Mouse (Mus musculus) v-Abl transformed pro-B cells (cell line): ENCODE measurements around the gene Nat9.

Experiments used
- in situ Hi-C, 2 experiments: fragments of 400-800 bp; cut with MboI; formaldehyde crosslinking; loops; one replicate each; pipeline ENCODE4 v1.15.1; 2025; ENCODE audit not compliant: unreplicated experiment in 2 of 2

Nat9 gene

DNA sequence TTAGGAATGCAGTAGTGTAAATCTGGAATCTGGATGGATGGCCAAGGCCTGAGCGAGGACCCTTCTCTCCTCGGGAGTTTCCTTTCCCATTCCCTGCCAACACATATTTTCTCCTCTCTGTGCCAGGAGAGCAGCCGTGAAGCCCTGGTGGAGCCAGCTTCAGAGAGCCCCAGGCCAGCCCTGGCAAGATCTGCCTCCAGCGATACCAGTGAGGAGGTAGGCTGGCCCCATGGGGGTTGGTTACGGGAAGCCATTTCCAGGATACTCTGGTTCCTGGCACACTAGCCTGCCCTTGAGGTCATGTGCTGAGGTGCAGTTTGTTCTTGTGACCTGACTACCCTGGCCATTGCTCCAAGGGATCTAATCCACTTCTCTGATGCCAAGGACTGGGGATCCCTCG is 7.8 kb downstream of the Nat9 start:
- in situ Hi-C loops = no loop called here

DNA sequence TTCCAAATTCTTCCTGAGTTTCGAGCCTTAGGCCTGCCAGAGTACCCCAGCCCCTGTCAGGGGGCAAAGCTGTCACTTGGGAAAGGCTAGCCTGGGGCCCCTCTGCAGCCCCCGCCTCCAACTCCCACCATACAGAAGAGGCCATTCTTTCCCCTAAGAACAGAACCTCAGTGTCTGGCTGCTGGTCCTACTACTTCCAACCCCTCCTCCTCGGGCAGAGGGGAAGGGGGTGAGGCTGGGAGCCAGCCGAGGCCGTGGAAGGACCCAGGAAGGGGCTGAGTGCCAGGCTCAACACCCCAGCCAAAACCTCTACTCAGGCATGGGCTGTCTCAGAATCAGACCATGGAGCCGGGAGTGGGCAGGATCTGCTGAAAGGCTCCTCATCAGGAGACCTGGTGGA is 8.5 kb downstream of the Nat9 start:
- in situ Hi-C loops = no loop called here

DNA sequence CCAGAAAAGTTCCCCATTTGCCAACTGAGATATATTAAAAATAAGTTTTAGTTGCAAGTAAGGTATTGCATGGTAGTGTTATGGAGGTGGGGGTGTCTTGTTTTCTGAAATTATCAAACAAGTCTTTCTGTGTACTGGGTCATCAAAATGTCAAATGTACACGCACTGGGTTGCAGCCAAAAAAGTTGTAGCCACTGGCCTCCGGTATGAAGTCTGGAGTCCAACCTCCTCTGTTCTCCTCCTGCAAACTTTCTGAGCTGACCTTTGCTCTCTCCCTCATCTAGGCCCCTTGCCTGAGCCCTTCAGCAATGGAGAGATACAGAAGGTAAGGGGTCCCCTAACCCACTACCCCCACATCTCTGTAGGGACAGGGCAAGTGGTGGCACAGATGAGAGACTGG is 8.9 kb downstream of the Nat9 start:
- in situ Hi-C loops = no loop called here

DNA sequence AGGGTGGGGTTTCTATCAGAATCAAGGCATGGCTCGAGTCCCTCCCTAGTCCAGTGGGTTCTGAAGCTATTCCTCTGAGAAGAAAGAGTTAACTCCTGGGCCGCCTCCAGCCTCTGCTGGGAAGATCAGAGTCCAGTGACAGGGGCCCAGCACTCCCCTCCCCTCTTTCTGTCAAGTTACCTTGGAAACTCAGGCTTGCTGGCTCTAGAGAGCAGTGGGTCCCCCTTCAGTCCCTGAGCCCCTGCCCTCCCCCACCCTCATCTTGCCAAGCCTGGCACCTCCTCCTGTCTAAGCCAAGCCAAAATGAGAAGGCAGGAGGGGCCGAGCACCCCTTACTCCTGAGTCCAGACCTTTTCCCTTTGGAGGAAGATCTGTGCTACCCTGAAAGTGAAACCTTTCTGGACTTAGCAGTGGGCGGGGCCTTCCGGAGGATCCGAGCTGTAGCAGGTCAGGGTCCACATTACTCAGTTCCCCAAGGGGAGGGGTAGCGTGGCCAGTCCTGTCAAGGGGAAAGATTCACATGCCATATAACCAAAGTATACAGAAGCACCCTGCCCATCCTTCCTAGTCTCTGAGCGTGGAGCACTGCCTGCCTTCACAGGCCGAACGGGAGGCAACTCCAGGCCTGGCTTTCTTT is 10.0 kb downstream of the Nat9 start:
- in situ Hi-C loops = no loop called here

DNA sequence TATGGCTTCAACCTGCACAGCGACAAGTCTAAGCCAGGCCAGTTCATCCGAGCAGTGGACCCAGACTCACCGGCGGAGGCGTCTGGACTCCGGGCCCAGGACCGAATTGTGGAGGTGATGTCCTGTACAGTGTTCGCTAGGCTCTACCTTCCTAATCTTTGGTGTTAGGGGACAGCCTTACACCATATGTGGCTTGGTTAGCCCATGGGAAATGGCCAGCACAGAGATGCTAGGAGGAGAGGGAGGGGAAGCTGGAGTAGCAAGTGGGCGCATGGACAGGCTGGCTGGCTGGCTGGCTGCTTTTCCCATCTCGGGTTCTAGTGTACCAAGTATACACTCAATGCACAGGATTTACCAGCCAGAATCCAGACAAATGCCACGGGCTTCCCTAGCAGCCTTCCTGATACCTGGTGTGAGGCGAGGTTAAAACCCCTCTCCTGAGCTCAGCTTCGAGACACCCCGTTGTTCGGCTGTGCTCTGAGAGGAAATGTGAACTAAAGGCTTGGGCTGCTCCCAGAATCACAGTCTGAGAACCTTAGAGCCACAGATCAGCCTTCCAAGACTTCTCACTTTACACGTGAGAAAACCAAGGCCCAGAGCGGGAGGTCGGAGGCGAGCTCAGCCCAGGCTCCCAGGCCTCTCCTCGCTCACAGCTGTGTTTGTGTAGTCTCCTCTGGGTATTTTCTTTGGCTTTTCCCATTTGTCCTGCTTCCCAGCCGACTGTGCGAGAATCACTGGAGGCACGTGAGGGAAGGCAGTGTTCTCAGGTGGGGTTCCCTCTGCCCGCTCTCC is 11.1 kb downstream of the Nat9 start:
- in situ Hi-C loops = no loop called here

DNA sequence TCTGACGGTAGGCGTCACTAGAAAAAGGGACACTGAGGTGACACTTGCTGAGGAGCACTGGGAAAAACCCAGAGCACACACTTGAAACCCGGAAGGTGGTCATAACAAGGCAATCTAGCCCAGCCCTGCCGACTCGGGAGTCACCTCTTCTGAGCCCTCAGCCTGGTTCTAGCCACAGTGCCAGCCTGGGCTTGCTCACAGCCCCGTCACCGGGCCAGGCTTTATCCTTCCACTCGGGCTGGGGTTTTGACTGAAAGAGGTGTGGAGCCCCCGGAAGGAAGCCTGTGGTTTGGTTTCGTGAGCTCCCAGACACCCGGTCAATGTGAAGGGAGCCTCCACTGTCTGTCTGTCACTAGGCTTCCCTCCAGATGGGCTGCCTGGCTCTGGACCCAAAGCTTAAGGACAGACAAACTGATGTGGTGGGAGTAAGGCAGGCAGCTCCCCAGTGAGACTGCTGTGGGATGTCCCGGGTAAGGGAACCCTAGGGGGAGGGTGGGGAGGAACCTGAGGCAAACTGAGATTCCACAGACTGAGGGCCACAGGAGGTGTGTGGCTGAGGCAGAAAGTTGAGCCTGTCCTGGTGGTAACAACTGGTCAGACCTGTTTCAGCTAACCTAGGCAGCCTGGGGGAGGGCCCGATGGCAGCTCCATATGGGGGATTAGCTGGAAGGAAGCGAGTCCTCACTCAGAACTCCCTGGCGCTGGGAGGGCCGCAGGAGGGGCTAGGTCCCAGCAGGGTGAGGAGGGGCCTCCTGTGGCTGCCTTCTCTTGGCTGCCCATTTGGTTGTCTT is 13.9 kb downstream of the Nat9 start:
- in situ Hi-C loops = loop anchor here in 1 of 2 experiments (25.0 kb wide), 2 partner anchors 89 to 1486 kb away; partner anchors contain the start of genes D11Wsu47e, Fam104a and Grin2c

DNA sequence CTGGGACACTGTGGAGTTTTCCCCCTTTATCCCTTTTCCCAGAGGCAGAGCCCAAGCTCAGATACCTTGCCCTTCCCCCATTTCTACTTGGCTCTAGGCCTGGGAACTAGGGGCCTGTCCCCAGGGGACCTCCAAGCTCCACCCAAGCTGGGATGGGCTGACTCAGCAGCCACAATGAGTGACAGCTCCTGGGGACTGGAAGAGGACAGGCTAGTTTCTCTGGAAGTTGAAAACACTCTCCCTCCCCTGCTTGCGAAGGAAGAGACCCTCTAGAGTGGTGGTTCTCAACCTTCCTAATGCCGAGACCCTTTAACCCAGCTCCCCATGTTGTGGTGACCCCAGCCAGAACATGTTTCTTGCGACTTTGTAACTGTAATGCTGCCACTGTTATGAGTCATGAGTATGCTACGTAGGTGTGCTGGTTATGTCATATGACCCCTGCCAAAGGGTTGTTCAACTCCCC is 14.8 kb downstream of the Nat9 start:
- in situ Hi-C loops = loop anchor here in 1 of 2 experiments (25.0 kb wide), 2 partner anchors 89 to 1486 kb away; partner anchors contain the start of genes D11Wsu47e, Fam104a and Grin2c

DNA sequence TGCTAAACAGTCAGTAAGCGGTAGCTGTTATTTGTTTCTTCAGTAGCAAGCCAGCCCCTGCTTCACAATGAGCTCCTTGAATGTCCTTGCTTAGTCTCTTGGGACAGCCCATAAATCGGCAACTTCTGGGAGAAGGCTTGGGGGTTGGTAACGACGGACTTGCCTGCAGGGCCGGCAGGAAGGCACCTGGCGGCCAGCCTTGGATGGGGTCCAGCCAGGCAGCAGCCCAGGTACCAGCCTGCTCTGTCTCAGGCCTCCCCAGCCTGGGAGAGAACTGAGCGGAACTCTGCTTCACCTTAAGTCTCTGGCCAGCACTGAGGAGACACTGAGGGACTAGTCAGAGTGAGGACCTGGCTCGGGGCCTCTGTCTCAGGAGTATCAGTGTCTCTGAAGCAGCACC is 16.5 kb downstream of the Nat9 start:
- in situ Hi-C loops = loop anchor here in 1 of 2 experiments (25.0 kb wide), 2 partner anchors 91 to 1484 kb away; partner anchors contain the start of genes D11Wsu47e, Fam104a and Grin2c

DNA sequence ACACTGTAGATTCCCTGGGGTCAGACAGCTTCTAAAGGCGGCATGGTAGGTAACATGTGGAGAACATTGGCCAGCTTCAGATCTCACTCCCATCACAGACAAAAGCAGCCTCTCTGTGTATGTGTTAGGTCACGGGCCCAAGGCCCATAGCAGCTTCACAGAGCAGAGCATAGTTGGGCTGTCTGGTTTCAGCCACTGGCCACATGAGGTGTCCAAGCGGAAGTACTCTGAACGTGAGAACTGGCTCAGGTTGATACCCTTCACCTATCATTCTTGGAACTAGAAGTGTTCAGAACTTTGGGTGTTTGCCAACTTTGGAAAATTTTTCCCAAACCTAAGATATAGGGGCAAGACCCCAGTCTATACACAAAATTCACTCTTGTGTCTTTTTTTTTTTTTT is 18.2 kb downstream of the Nat9 start:
- in situ Hi-C loops = loop anchor here (10.0 to 25.0 kb wide), 4 partner anchors 93 to 1482 kb away; partner anchors contain the start of genes Armc7 (in 1 of the 2), D11Wsu47e (in 1 of the 2), Fam104a (in 1 of the 2) and Grin2c (in 1 of the 2)

DNA sequence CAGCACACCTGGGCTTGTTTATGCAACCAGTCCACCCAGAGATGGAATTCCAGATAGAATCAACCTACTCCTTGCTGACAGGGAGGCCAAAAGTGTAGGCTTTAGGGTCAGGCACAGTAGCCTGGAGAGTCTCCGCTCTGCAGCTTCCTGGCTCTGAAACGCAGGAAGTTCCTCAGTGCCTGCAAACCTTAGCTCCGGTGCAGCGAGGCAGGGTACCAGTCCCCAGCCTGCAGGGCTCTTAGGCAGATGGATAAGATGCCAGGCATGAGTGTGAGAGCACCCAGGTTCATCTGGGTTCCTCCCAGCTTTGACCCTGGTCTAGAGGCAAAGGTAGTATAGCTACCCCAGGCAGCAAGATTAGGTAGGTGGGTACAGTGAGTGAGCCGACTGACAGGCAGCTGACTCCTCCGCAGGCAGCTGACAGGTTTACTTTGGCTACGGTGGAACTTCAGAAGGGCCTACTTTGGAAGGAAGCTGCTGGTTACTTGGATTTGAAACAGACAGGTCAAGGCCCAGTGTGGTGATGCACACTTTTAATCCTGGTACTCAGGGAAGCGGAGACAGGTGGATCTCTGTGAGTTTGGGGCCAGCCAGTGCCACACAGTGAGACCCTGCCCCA is 19.9 kb downstream of the Nat9 start:
- in situ Hi-C loops = loop anchor here (10.0 to 25.0 kb wide), 4 partner anchors 95 to 1480 kb away; partner anchors contain the start of genes Armc7 (in 1 of the 2), D11Wsu47e (in 1 of the 2), Fam104a (in 1 of the 2) and Grin2c (in 1 of the 2)

DNA sequence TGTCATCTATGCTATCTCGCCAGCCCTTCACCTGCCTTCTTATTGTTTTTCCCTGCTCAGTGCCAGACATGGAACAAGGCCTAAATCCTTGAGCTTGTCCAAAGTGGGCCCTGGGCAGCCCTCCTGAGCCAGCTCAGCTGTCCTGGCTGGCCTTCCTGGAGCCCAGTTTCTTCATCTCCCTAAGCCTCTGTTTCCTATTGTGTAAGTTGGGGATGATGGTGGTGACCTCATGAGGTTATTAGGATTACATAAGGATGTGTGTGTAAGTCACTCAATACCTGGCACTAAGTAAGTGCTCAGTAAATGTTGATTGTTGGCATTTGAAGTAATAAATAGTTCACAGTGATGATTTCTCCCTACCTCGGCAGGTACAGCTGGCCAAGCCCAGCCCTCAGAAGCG is 20.9 kb downstream of the Nat9 start:
- in situ Hi-C loops = loop anchor here (10.0 to 25.0 kb wide), 4 partner anchors 96 to 1479 kb away; partner anchors contain the start of genes Armc7 (in 1 of the 2), D11Wsu47e (in 1 of the 2), Fam104a (in 1 of the 2) and Grin2c (in 1 of the 2)

DNA sequence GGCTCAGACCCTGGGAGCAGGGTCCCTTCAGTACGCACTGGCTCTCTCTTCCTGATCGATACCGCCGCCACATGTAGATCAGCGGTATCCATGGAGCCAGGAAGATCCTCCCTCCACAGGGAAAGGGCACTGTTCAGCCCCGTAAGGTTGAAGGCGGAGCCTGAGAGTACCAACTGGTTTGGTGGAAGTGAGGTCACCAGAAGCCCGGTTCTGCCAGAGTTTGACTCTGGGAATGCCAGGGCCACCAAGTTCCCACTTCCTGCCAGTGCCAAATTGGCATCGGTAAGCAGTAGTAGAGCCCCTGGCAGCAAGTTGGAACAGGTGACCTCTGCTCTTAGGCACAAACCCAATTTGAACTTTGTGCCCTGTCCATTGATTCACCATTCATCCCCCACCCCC is 22.7 kb downstream of the Nat9 start:
- in situ Hi-C loops = loop anchor here (10.0 to 25.0 kb wide), 4 partner anchors 97 to 1478 kb away; partner anchors contain the start of genes Armc7 (in 1 of the 2), D11Wsu47e (in 1 of the 2), Fam104a (in 1 of the 2) and Grin2c (in 1 of the 2)

DNA sequence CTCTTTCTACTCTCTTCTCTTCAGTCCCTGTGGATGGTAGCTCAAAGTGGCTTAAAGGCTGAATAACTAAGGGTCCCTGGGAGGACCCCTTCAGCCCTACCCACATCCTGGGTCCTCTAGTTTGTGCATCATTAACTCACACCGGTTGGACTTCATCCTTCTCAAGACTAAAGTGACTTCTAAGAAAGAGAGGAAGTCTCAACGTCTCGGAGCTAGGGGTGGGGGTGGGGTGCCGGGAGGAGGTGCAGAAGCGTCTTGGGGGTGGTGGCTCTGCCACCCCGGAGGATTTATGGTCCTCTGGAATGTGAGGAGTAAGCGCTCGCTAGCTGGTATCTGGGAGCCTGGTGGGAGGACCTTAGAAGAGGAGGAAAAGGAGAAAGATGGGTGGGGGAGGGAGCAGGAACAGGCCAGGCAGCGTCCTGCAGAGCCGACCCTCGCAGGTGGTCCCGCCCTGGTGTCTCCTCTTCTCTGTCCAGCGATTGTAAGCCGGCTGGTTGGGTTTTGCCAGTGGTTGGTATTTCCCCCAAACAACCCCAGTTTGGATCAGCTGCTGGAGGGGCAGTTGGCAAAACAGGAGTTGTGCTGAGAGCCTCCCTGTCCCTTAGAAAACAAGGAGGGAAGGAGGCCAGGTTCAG is 23.2 kb downstream of the Nat9 start:
- in situ Hi-C loops = loop anchor here (10.0 to 25.0 kb wide), 4 partner anchors 98 to 1477 kb away; partner anchors contain the start of genes Armc7 (in 1 of the 2), D11Wsu47e (in 1 of the 2), Fam104a (in 1 of the 2) and Grin2c (in 1 of the 2)

DNA sequence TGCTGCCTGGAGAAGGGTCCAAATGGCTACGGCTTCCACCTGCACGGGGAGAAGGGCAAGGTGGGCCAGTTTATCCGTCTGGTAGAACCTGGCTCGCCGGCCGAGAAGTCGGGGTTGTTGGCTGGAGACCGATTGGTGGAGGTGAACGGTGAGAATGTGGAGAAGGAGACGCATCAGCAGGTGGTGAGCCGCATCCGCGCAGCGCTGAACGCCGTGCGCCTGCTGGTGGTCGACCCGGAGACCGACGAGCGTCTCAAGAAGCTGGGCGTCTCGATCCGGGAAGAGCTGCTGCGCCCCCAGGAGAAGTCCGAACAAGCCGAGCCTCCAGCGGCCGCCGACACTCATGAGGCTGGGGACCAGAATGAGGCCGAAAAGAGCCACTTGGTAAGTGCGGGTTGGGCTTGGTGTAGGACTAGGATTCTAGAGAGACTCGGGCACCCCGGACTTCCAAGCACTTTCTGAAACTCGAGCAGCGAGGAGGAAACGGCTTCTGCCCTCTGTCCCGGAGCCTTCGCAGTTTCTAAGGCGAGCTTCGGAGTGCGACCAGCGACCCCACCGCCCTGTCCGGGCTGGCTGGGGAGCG is 24.0 kb downstream of the Nat9 start:
- in situ Hi-C loops = loop anchor here (10.0 to 25.0 kb wide), 4 partner anchors 99 to 1476 kb away; partner anchors contain the start of genes Armc7 (in 1 of the 2), D11Wsu47e (in 1 of the 2), Fam104a (in 1 of the 2) and Grin2c (in 1 of the 2)

DNA sequence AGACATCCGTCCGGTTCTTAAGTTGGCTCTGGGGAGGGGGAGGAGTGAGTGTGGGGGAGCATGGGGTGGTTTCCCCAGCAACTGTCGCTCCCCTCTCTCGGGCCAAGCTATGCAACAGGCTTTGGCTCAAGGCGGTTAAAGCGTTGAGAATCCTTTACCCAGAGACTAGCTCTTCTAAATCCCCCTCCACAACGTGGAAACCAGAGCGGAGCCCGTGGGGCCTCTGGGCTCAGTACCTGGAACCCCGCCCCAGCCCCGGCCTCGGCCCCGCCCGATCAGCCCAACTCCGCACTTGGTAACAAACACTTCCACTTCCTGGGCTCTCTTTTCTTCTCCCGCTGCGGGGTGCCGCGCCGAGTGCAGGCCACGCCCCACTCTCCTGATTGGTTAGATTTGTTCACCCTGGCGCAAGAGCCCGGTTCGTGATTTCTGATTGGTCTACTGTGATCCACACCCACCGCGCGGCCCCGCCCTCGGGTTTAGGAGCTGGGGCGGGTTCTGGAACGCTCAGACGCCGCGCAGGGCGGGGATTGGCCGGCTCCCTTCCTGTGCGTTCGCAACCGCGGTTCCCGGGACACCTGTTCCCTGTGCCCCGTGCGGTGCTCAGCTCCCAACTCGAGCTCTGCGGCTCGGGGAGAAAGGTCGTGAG is 24.7 kb downstream of the Nat9 start, which contains the start of gene Slc9a3r1:
Slc9a3r1 (plus strand) TSS at position 510 of the 649 bp plus-strand sequence.
- in situ Hi-C loops = loop anchor here (10.0 to 25.0 kb wide), 4 partner anchors 99 to 1476 kb away; partner anchors contain the start of genes Armc7 (in 1 of the 2), D11Wsu47e (in 1 of the 2), Fam104a (in 1 of the 2) and Grin2c (in 1 of the 2)

DNA sequence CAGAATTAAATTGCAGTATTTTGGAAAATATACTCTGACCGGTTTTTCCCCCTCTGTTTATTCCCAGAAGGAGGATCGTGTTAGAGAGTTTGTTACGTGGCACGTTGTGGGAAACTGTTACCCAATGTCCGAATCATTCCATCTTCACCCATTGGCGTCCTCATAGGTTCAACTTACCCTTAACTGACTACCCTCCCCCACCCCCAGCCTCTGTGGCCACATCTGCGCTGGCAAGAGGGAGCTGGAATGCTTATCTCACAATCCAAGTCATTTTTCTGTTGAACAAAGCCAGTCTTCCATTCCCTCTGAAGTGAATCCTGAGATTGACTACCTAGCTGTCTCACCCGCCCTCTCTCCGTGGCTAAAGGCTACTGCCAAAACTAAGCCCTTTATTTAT is 25.5 kb downstream of the Nat9 start:
- in situ Hi-C loops = loop anchor here (10.0 to 25.0 kb wide), 4 partner anchors 100 to 1475 kb away; partner anchors contain the start of genes Armc7 (in 1 of the 2), D11Wsu47e (in 1 of the 2), Fam104a (in 1 of the 2) and Grin2c (in 1 of the 2)

DNA sequence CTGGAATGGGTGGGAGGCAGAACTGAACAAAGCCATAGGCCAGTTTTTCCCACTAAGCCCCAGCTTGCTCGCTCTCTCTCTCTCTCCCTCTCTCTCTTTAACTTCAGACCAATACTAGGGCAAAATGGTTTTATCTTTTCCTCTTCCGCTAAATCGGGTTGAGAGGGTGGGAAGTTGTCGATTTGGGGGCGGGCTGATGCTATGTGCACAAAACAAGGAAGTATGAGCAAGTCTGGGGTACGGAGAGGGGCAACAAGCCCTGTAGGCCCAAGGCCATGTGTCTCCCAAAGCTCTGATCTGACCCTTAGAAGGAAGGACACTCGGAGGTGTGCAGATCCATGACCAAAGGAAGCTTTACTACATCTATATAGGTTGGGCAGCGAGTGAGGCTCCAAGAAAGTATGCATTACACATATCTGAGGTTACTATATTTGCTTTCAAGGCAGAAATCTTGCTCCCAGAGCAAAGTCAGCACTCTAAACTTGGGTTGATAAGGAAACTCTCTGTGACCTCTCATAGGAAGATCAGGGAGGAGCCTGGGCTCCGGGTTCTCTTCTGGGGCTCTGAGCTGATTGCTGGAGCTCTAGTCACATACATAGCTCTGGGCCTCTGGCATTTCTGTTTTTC is 26.0 kb downstream of the Nat9 start:
- in situ Hi-C loops = loop anchor here (10.0 to 25.0 kb wide), 4 partner anchors 101 to 1474 kb away; partner anchors contain the start of genes Armc7 (in 1 of the 2), D11Wsu47e (in 1 of the 2), Fam104a (in 1 of the 2) and Grin2c (in 1 of the 2)
